In the genomic region with DNA sequence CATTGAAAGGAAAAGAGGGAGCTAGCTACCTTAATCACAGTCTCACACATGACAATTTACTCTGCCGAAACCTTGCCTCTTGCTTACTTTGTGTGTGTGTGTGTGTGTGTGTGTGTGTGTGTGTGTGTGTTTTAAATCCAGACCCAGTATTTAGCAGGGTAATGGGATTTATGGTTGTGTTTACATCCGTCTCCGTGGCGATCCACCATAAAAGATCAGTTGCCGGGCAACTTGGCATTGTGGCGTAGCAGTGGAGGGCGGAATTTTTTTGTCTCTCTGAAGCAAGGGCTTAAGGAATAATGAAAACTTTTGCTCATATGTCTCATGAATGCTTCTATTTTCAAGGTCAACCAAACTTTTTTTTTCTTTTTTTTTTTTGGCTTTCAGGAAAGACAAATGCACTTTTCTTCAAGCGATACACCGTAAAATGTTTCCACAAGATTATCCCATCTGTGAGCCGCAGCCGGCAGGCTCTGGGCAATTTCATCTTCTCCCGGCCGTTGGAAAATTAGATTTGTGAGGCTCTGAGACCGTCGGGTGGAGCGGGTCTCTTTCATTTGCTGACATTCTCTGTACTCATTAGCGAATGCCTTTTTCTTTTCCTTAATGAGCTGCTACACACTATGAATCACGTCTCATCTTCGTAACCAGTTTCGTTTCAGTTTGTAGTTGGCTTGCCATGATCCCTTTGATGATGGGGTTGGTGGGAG, we compare ENCODE assay signal across 9 mouse cellular contexts. TPM values are rescaled to one million over a fixed set of nuclear protein-coding genes. Genes with fewer than 3 reads are reported as not detected.
DNase-seq lines count a peak whose midpoint lies in the region; ATAC-seq and TF ChIP-seq lines count a peak whose summit lies in the region.
"Had no signal": no experiment of that assay in that cellular context is flagged by ENCODE, and none has a peak within 500 bp of the region (broad histone marks: within the 10 kb centered on the region; RNA-seq: fewer than 3 reads in every experiment).

No protein-coding gene starts in this region.

- H3K4me2 ChIP-seq in intestine, postnatal 0 days (replicated peaks; ENCODE audit: low read depth): peak overlapping the region; percentile 53
- H3K4me2 ChIP-seq in liver, embryonic 12.5 days: no peak overlapping the region
- no peak overlapping the region for H3K4me2 ChIP-seq in liver, postnatal 0 days (ENCODE audit: low read depth, low read length)

- H3K27ac ChIP-seq in intestine, postnatal 0 days (ENCODE audit: low read depth, low read length): no peak overlapping the region
- H3K27ac ChIP-seq in liver, embryonic 12.5 days: no peak overlapping the region
- H3K27ac ChIP-seq in liver, postnatal 0 days (ENCODE audit: low read depth): no peak overlapping the region

- DNase-seq in cerebellum, postnatal 10 days: peak; percentile 33 to 35
- DNase-seq in cerebellum, adult 8-10 months: no peak
- peak; percentile 29 to 37 for DNase-seq in right cerebral cortex, postnatal 10 days (ENCODE audit: low spot score in 2 of 2)
- no peak for DNase-seq in right cerebral cortex, postnatal 14 days
- peak; percentile 85 for DNase-seq in retina, postnatal 1 day
- no peak for DNase-seq in liver, postnatal 0 days

- TF ChIP-seq CTCF in intestine, postnatal 0 days (IDR thresholded peaks at IDR 0.05; ENCODE audit: low read depth): no peak
- TF ChIP-seq CTCF in liver, postnatal 0 days (IDR thresholded peaks at IDR 0.05; ENCODE audit: low read depth): no peak

- H3K4me3 ChIP-seq in intestine, postnatal 0 days (ENCODE audit: low read depth, low read length): peak overlapping the region; percentile 26
- H3K4me3 ChIP-seq in liver, embryonic 12.5 days: no peak overlapping the region
- no peak overlapping the region for H3K4me3 ChIP-seq in liver, postnatal 0 days (ENCODE audit: low read depth, low read length)
- H3K4me3 ChIP-seq: erythroblast, embryonic 14.5 days had no signal

- H3K27me3 ChIP-seq in intestine, postnatal 0 days (replicated peaks; ENCODE audit: control insufficient read depth, insufficient read depth, low read length): no peaks in the 10 kb centered on the region
- H3K27me3 ChIP-seq in liver, embryonic 12.5 days (replicated peaks): no peaks in the 10 kb centered on the region
- H3K27me3 ChIP-seq in liver, postnatal 0 days (ENCODE audit: insufficient read depth, low read length): no peaks in the 10 kb centered on the region

- no peak for TF ChIP-seq EP300 in liver, postnatal 0 days (IDR thresholded peaks at IDR 0.05; ENCODE audit: low read depth)

- no peak for ATAC-seq in intestine, postnatal 0 days
- no peak for ATAC-seq in liver, embryonic 12.5 days
- no peak for ATAC-seq in liver, postnatal 0 days

- no peak overlapping the region for H3K9ac ChIP-seq in intestine, postnatal 0 days (ENCODE audit: low read depth, low read length)
- H3K9ac ChIP-seq in liver, embryonic 12.5 days: no peak overlapping the region
- H3K9ac ChIP-seq in liver, postnatal 0 days (replicated peaks): no peak overlapping the region

- H3K4me1 ChIP-seq in intestine, postnatal 0 days (replicated peaks; ENCODE audit: control insufficient read depth, insufficient read depth, low read length): no peaks in the 10 kb centered on the region
- 0 out of 2 replicates have a peak, but pooled peaks cover 2% of the 10 kb centered on the region for H3K4me1 ChIP-seq in liver, embryonic 12.5 days
- no peaks in the 10 kb centered on the region for H3K4me1 ChIP-seq in liver, postnatal 0 days (ENCODE audit: insufficient read depth)

- WGBS in intestine, postnatal 0 days: 17% methylated on average over 20 of the region's 20 CpGs
- WGBS in liver, embryonic 12.5 days (ENCODE audit: insufficient replicate concordance): 73% methylated on average over 20 of the region's 20 CpGs
- WGBS in liver, postnatal 0 days (ENCODE audit: insufficient replicate concordance): 67% methylated on average over 20 of the region's 20 CpGs

- no peaks in the 10 kb centered on the region for H3K36me3 ChIP-seq in intestine, postnatal 0 days (ENCODE audit: control insufficient read depth, insufficient read depth)
- H3K36me3 ChIP-seq in liver, embryonic 12.5 days: no peaks in the 10 kb centered on the region
- no peaks in the 10 kb centered on the region for H3K36me3 ChIP-seq in liver, postnatal 0 days (replicated peaks; ENCODE audit: insufficient read depth, low read length)

- H3K9me3 ChIP-seq in intestine, postnatal 0 days (ENCODE audit: control insufficient read depth): no peaks in the 10 kb centered on the region
- no peaks in the 10 kb centered on the region for H3K9me3 ChIP-seq in liver, embryonic 12.5 days (replicated peaks)
- no peaks in the 10 kb centered on the region for H3K9me3 ChIP-seq in liver, postnatal 0 days (ENCODE audit: low read length)

RNA-seq across cellular contexts. Expression of gene Ptch1, which starts 53.9 kb away (rescaled TPM):
- 11.0 and 11.9 TPM in 2 replicates for polyA plus RNA-seq in intestine, postnatal 0 days (2015; fragmentation: Nextera tagmentation; extraction: Ambion mirVana)
- 7.0 TPM in 2 replicates for polyA plus RNA-seq in liver, embryonic 12.5 days (2016; fragmentation: Nextera tagmentation; extraction: Ambion mirVana)
- polyA plus RNA-seq in liver, postnatal 0 days (2015; fragmentation: Nextera tagmentation; extraction: Ambion mirVana): 1.8 and 2.5 TPM in 2 replicates

Comparison
In these comparisons a context has a peak if more than half of its experiments do, and no peak if none do; other contexts are left out.
1. DNase-seq: peak in cerebellum, postnatal 10 days (2 of 2), right cerebral cortex, postnatal 10 days (2 of 2) and retina, postnatal 1 day (single experiment); none in cerebellum, adult 8-10 months (single experiment), right cerebral cortex, postnatal 14 days (single experiment) and liver, postnatal 0 days (single experiment).